Mouse (Mus musculus) ES-E14 (cell line): ENCODE data around the gene Vopp1.

ENCODE experiments used
- CHD2 ChIP-seq: IDR thresholded peaks from 2 replicates; pipeline ENCODE4 v1.6.1; 2014; ENCODE audit warnings: mild to moderate bottlenecking, low read depth, low read length, inconsistent platforms
- HCFC1 ChIP-seq: IDR thresholded peaks from 2 replicates; pipeline ENCODE4 v1.6.1; 2012; ENCODE audit warnings: low read length, inconsistent platforms, borderline replicate concordance; ENCODE audit not compliant: insufficient read depth
- MAFK ChIP-seq: IDR thresholded peaks from 2 replicates; pipeline ENCODE4 v1.6.1; 2014; ENCODE audit warnings: mild to moderate bottlenecking, low read depth, low read length, inconsistent platforms; ENCODE audit not compliant: insufficient read depth
- ZC3H11A ChIP-seq: IDR thresholded peaks from 2 replicates; pipeline ENCODE4 v1.6.1; 2012; ENCODE audit warnings: low read depth, mild to moderate bottlenecking, inconsistent platforms, low read length, borderline replicate concordance
- ZNF384 ChIP-seq: IDR thresholded peaks from 2 replicates; pipeline ENCODE4 v1.6.1; 2012; ENCODE audit warnings: low read depth, low read length, inconsistent platforms

DNA sequence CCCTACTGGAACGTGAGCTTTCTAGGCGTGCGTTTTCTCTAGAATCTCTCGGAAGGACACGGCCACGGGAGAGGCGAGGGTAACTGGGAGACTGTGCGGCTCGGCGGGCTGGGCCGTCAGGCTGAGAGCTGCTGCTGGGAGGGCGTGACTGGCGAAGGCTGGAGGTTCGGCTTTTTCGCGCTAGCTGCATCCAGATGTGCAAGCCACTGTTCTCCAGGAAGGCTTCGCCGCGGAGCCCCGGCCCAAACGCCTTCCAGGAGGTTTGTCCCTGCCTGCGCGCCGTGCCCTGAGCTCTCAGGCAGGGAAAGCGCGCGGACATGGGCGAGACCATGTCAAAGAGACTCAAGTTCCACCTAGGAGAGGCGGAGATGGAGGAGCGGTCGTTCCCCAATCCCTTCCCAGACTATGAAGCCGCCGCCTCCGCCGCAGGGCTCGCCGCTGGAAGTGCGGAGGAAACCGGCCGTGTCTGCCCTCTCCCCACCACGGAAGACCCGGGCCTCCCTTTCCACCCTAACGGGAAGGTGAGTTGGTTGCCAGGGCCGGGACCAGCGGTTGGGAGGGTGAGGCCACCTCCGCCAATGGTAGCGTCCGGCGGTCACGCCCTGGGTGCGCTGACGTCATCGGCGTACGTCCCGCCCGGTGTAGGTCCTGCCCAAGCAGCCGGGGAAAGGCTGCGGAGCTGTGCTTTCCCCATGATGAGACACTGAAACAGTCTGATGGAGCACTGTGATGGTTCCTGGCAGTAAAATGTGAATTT lies 122.0 kb downstream of the Vopp1 start:
- TF ChIP-seq HCFC1 (no peak), MAFK (no peak), ZNF384 (no peak), ZC3H11A (no peak), CHD2 (no peak)
